In the genomic region with DNA sequence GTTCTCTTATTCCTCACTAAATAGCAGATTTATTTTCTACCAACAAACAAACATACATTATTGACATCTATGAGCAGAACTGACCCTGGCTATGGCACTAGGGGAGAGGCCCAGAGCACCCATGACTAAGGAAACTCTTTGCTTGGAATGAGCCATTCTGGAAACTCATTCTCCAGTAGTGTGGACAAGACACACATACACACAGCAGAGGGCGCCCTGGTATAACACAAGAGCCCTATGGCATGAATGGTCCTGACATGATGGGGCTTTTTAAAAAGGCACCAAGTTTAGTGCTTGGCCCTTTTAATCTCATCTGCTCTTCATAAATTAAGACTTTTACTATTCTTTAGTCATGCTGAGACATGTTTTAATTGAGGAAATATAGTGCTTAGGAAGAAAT, we compare ENCODE assay signal across 9 mouse cellular contexts. TPM values are rescaled to one million over a fixed set of nuclear protein-coding genes. Genes with fewer than 3 reads are reported as not detected.
DNase-seq lines count a peak whose midpoint lies in the region; ATAC-seq lines count a peak whose summit lies in the region.
"Had no signal": no experiment of that assay in that cellular context is flagged by ENCODE, and none has a peak within 500 bp of the region (broad histone marks: within the 10 kb centered on the region; RNA-seq: fewer than 3 reads in every experiment).

No protein-coding gene starts in this region.

- no peak overlapping the region for H3K4me3 ChIP-seq in midbrain, embryonic 16.5 days (ENCODE audit: low read depth, low read length)
- H3K4me3 ChIP-seq: liver, embryonic 15.5 days had no signal

- H3K27me3 ChIP-seq in midbrain, embryonic 16.5 days (ENCODE audit: control insufficient read depth, insufficient read depth, low read depth, low read length), result no peaks in the 10 kb centered on the region
- H3K27me3 ChIP-seq: liver, embryonic 15.5 days had no signal

- no peaks in the 10 kb centered on the region for H3K36me3 ChIP-seq in midbrain, embryonic 16.5 days (ENCODE audit: control insufficient read depth, insufficient read depth, low read length)
- H3K36me3 ChIP-seq: liver, embryonic 15.5 days had no signal

- H3K4me1 ChIP-seq in midbrain, embryonic 16.5 days (ENCODE audit: control insufficient read depth, insufficient read depth, low read length), result no peaks in the 10 kb centered on the region
- H3K4me1 ChIP-seq: liver, embryonic 15.5 days had no signal

- peak; percentile 2 for DNase-seq in CD4-positive, CD25-positive, alpha-beta regulatory T cell, adult 2 months (ENCODE audit: low read depth, low spot score)
- DNase-seq in lung, postnatal 10 days, result peak; percentile 18
- no peak for DNase-seq in lung, postnatal 25 days (ENCODE audit: low spot score)
- peak; percentile 75 for DNase-seq in embryo, embryonic 10 days (ENCODE audit: low spot score)
- DNase-seq in kidney, postnatal 4 days, result peak; percentile 76
- no peak for DNase-seq in spleen, postnatal 4 days (ENCODE audit: low spot score in 2 of 2)

- no peak overlapping the region for H3K4me2 ChIP-seq in midbrain, embryonic 16.5 days (ENCODE audit: low read length)
- H3K4me2 ChIP-seq: liver, embryonic 15.5 days had no signal

- H3K9me3 ChIP-seq in midbrain, embryonic 16.5 days (replicated peaks; ENCODE audit: control insufficient read depth, low read length, poor library complexity, severe bottlenecking), result no peaks in the 10 kb centered on the region
- H3K9me3 ChIP-seq: liver, embryonic 15.5 days had no signal

- H3K9ac ChIP-seq in midbrain, embryonic 16.5 days (ENCODE audit: low read depth, low read length), result no peak overlapping the region
- H3K9ac ChIP-seq: liver, embryonic 15.5 days had no signal

- 4% methylated on average over 1 of the region's 1 CpGs for WGBS in midbrain, embryonic 16.5 days

- no peak for ATAC-seq in CD4-positive, CD25-positive, alpha-beta regulatory T cell, adult 4 months
- ATAC-seq in midbrain, embryonic 16.5 days, result peak; percentile 68; the same call in 1 of the 2 replicates

- H3K27ac ChIP-seq in midbrain, embryonic 16.5 days (ENCODE audit: low read length), result no peak overlapping the region
- H3K27ac ChIP-seq: liver, embryonic 15.5 days had no signal

RNA-seq across cellular contexts. Expression of a gene that starts 40.1 kb away (rescaled TPM):
- not detected for polyA plus RNA-seq in CD4-positive, CD25-positive, alpha-beta regulatory T cell, adult 4 months (2017; shearing (Covaris generic))
- 0.31 TPM in 1 of 2 replicates, not detected in the other for polyA plus RNA-seq in midbrain, embryonic 16.5 days (2015; fragmentation: Nextera tagmentation; extraction: Ambion mirVana)

Comparison
In these comparisons a context has a peak if more than half of its experiments do, and no peak if none do; other contexts are left out.
1. DNase-seq: peak in CD4-positive, CD25-positive, alpha-beta regulatory T cell, adult 2 months (single experiment), lung, postnatal 10 days (single experiment), embryo, embryonic 10 days (single experiment) and kidney, postnatal 4 days (2 of 2); none in lung, postnatal 25 days (single experiment) and spleen, postnatal 4 days (0 of 2).